Mouse (Mus musculus) lung, adult 2 months (tissue): Measurements from ENCODE around the gene Tomm40l.

ENCODE experiments used
- CTCF ChIP-seq: fragments of 200-500 bp; IDR thresholded peaks from 2 replicates; pipeline ENCODE4 v1.5.1; 2011; ENCODE audit warnings: mild to moderate bottlenecking, low read length, control low read depth; ENCODE audit not compliant: insufficient read depth
- POLR2A ChIP-seq: fragments of 200-500 bp; IDR thresholded peaks from 2 replicates; pipeline ENCODE4 v1.6.1; 2011; ENCODE audit warnings: low read depth, mild to moderate bottlenecking, control low read depth, low read length, borderline replicate concordance; ENCODE audit errors: extremely low read depth

DNA sequence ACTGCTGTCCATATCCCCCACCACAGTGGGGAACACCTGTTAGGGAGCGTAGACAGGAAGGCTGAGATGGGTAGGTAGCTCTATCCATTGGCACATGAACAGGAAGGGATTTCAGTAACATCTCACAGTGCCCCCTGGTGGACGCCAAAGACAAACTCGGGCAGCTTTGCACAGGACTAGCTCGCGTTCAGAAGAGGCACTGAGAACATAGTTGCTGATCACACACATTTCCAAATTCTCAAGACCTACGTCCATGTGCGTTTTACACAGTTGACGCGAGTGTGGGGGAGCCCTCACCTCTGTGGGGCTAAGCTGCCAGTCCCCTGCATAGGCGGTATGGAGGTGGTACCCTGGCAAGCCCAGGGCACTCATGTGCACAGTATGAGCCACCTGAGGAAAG lies 1.4 kb downstream of the Tomm40l start:
- TF ChIP-seq CTCF (peak; percentile 94), POLR2A (no peak)
